Mouse (Mus musculus): ENCODE measurements around the gene 5830473C10Rik.

DNA sequence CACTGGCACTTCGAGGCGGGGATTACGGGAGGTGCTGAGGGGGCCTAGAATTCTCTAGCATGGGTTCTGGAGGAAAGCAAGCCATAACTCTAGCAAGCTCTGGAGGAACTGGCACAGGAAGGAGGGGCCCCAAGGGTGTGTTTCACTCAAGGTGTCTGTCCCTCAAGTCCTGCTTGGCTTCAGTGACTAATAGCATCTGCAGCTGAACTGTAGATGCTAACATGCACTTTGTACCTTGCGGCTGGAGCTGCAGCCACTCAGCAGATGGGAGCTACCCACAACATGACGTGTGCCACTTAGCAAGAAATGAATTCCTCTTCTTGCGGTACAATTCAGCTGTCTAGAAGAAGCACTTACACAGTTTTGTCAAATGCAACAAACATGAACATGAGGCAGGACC lies 60.8 kb downstream of the 5830473C10Rik start:
- TF ChIP-seq CTCF (IDR thresholded peaks at IDR 0.05; ENCODE audit: insufficient read depth, low read depth, low read length), result no peak
- TF ChIP-seq POLR2A (IDR thresholded peaks at IDR 0.05; ENCODE audit: insufficient read depth, low read depth, low read length), result no peak

Data from olfactory bulb, adult 2 months (tissue).